ENCODE assay signal across 8 mouse cellular contexts in genomic region chr13:75706457-75706856, GRCm38 (mm10). TPM values are rescaled to one million over a fixed set of nuclear protein-coding genes. Genes with fewer than 3 reads are reported as not detected.
DNase-seq lines count a peak whose midpoint lies in the region; ATAC-seq and TF ChIP-seq lines count a peak whose summit lies in the region.

TSS of gene Ell2 (plus strand) at chr13:75706757.

- no peak for ATAC-seq in intestine, postnatal 0 days
- no peak for ATAC-seq in midbrain, embryonic 16.5 days

- H3K4me2 ChIP-seq in intestine, postnatal 0 days (replicated peaks; ENCODE audit: low read depth): peak within 1 kb of the TSS; percentile 87
- H3K4me2 ChIP-seq in midbrain, embryonic 16.5 days (ENCODE audit: low read length): peak within 1 kb of the TSS; percentile 84

- H3K4me1 ChIP-seq in kidney, adult 2 months (ENCODE audit: control insufficient read depth, insufficient read depth, low read length): peaks cover 10% of the 10 kb centered on the region
- H3K4me1 ChIP-seq in intestine, postnatal 0 days (replicated peaks; ENCODE audit: control insufficient read depth, insufficient read depth, low read length): 0 out of 2 replicates have a peak, but pooled peaks cover 4% of the 10 kb centered on the region
- no peaks in the 10 kb centered on the region; the same call in 1 of the 2 replicates for H3K4me1 ChIP-seq in midbrain, embryonic 16.5 days (ENCODE audit: control insufficient read depth, insufficient read depth, low read length)

- H3K9ac ChIP-seq in intestine, postnatal 0 days (ENCODE audit: low read depth, low read length): peak within 1 kb of the TSS; percentile 87
- H3K9ac ChIP-seq in midbrain, embryonic 16.5 days (ENCODE audit: low read depth, low read length): peak within 1 kb of the TSS; percentile 76

- TF ChIP-seq POLR2A in kidney, adult 2 months (IDR thresholded peaks at IDR 0.05; ENCODE audit: low read depth, low read length): no peak

- no peak for TF ChIP-seq CTCF in kidney, adult 2 months (conservative IDR thresholded peaks at IDR 0.05; ENCODE audit: insufficient read depth, insufficient read length, low read depth, low read length)
- TF ChIP-seq CTCF in intestine, postnatal 0 days (IDR thresholded peaks at IDR 0.05; ENCODE audit: low read depth): no peak

- H3K27ac ChIP-seq in kidney, adult 2 months (ENCODE audit: insufficient read depth, low read depth, low read length): peak within 1 kb of the TSS; percentile 72
- peak within 1 kb of the TSS; percentile 81 for H3K27ac ChIP-seq in intestine, postnatal 0 days (ENCODE audit: low read depth, low read length)
- H3K27ac ChIP-seq in midbrain, embryonic 16.5 days (ENCODE audit: low read length): no peak within 1 kb of the TSS; the same call in 1 of the 2 replicates

- H3K27me3 ChIP-seq in kidney, adult 2 months (replicated peaks; ENCODE audit: control insufficient read depth, insufficient read depth, low read length): no peaks in the 10 kb centered on the region
- H3K27me3 ChIP-seq in intestine, postnatal 0 days (replicated peaks; ENCODE audit: control insufficient read depth, insufficient read depth, low read length): no peaks in the 10 kb centered on the region
- peaks cover 7% of the 10 kb centered on the region; the same call in 1 of the 2 replicates for H3K27me3 ChIP-seq in midbrain, embryonic 16.5 days (ENCODE audit: control insufficient read depth, insufficient read depth, low read depth, low read length)

- no peak for DNase-seq in kidney, adult 2 months
- DNase-seq in kidney, postnatal 25 days: no peak
- no peak for DNase-seq in adrenal gland, postnatal 10 days
- DNase-seq in gastrocnemius, adult 8-10 months (ENCODE audit: low spot score in 2 of 2): no peak
- no peak for DNase-seq in Muller cell, postnatal 12 days (ENCODE audit: inconsistent ontology term)
- DNase-seq in lung, adult 18-20 months: no peak

- peak within 1 kb of the TSS; percentile 87 for H3K4me3 ChIP-seq in kidney, adult 2 months (ENCODE audit: insufficient read depth, low read depth, low read length)
- peak within 1 kb of the TSS; percentile 89 for H3K4me3 ChIP-seq in intestine, postnatal 0 days (ENCODE audit: low read depth, low read length)
- peak within 1 kb of the TSS; percentile 82 for H3K4me3 ChIP-seq in midbrain, embryonic 16.5 days (ENCODE audit: low read depth, low read length)

- no peaks in the 10 kb centered on the region for H3K36me3 ChIP-seq in kidney, adult 2 months (ENCODE audit: control insufficient read depth, insufficient read depth, low read length)
- H3K36me3 ChIP-seq in intestine, postnatal 0 days (ENCODE audit: control insufficient read depth, insufficient read depth): no peaks in the 10 kb centered on the region
- no peaks in the 10 kb centered on the region for H3K36me3 ChIP-seq in midbrain, embryonic 16.5 days (ENCODE audit: control insufficient read depth, insufficient read depth, low read length)

- H3K9me3 ChIP-seq in intestine, postnatal 0 days (ENCODE audit: control insufficient read depth): no peaks in the 10 kb centered on the region
- no peaks in the 10 kb centered on the region for H3K9me3 ChIP-seq in midbrain, embryonic 16.5 days (replicated peaks; ENCODE audit: control insufficient read depth, low read length, poor library complexity, severe bottlenecking)

- 100% methylated on average over 1 of the region's 1 CpGs for WGBS in kidney, adult 2 months
- WGBS in intestine, postnatal 0 days: 95% methylated on average over 1 of the region's 1 CpGs
- 97% methylated on average over 1 of the region's 1 CpGs for WGBS in midbrain, embryonic 16.5 days

RNA-seq across cellular contexts. Expression of gene Ell2, which starts in this region (rescaled TPM):
- polyA plus RNA-seq in kidney, adult 2 months (2012; rRNA removed): 6.3 and 8.2 TPM in 2 replicates
- 10 to 100 TPM; 26.6 to 59.7 TPM for total RNA-seq in adrenal gland, postnatal 10 days (2021)
- 10 to 100 TPM; 20.7 to 50.6 (median 28.9) TPM for total RNA-seq in gastrocnemius, adult 8-10 months (2022)
- polyA plus RNA-seq in intestine, postnatal 0 days (2015; fragmentation: Nextera tagmentation; extraction: Ambion mirVana): 3.8 and 4.1 TPM in 2 replicates
- polyA plus RNA-seq in midbrain, embryonic 16.5 days (2015; fragmentation: Nextera tagmentation; extraction: Ambion mirVana): 1.6 and 1.8 TPM in 2 replicates
